Mouse (Mus musculus): ENCODE data around the gene Tcte2. TPM values are rescaled to one million over a fixed set of nuclear protein-coding genes. Genes with fewer than 3 reads are reported as not detected.

Gene Tcte2
- polyA plus RNA-seq, 1 experiment, result 5.1 TPM

DNA sequence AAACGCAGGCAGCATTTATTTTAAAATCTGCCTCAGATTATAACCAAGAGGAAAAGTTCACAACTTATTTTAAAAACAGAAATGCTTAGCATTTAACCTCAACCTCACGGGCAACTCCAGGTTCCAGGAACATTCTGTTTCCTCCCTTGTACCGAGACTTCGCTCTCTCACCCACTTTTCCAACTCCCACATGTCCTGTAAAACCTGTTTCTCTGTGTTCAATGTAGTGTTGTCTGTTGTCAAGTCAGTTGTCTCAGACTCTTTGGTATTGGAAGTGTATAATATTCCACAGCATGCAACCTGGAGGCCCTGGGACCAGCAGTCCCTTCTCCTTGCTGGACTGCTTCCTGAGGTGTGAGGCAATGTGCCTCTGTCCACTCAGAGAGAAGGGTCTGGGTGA is 47.5 kb downstream of the Tcte2 start:
- peak overlapping the region; percentile 46 for H3K27ac ChIP-seq (ENCODE audit: insufficient read depth, low read depth, low read length)
- TF ChIP-seq POLR2A (IDR thresholded peaks at IDR 0.05; ENCODE audit: low read depth, low read length), result no peak
- no peak overlapping the region for H3K4me3 ChIP-seq (ENCODE audit: insufficient read depth, low read depth, low read length)
- H3K36me3 ChIP-seq (ENCODE audit: control insufficient read depth, insufficient read depth, low read length), result no peaks in the 10 kb centered on the region
- WGBS, result 57% methylated on average over 4 of the region's 4 CpGs
- DNase-seq, result no peak
- peaks cover 9% of the 10 kb centered on the region; the same call in 1 of the 2 replicates for H3K4me1 ChIP-seq (ENCODE audit: control insufficient read depth, insufficient read depth, low read length)
- no peaks in the 10 kb centered on the region for H3K27me3 ChIP-seq (replicated peaks; ENCODE audit: control insufficient read depth, insufficient read depth, low read length)

DNA sequence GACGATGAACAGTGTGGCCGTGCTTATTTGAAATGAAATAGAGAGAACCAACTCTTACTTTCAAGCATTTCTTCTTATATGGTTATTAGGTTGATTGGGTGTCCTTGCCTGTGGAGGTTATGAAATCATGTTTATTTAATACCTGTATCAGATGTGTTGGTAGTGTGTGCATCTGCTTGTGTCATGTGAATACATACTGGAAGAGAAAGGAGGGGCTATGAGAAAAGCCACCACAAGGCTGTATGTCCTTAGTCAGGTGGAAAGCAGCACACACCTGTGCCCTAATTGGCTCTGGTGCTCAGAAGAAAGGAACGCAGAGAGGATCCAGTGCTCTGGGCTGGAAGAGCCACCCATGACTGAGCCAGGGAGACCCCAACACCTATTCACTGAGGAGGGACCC is 49.1 kb downstream of the Tcte2 start:
- H3K27me3 ChIP-seq (replicated peaks; ENCODE audit: control insufficient read depth, insufficient read depth, low read length), result no peaks in the 10 kb centered on the region
- peaks cover 9% of the 10 kb centered on the region; the same call in 1 of the 2 replicates for H3K4me1 ChIP-seq (ENCODE audit: control insufficient read depth, insufficient read depth, low read length)
- 91% methylated on average over 3 of the region's 3 CpGs for WGBS
- DNase-seq, result no peak
- H3K4me3 ChIP-seq (ENCODE audit: insufficient read depth, low read depth, low read length), result no peak overlapping the region
- no peak overlapping the region for H3K27ac ChIP-seq (ENCODE audit: insufficient read depth, low read depth, low read length)
- no peaks in the 10 kb centered on the region for H3K36me3 ChIP-seq (ENCODE audit: control insufficient read depth, insufficient read depth, low read length)
- TF ChIP-seq CTCF (conservative IDR thresholded peaks at IDR 0.05; ENCODE audit: insufficient read depth, insufficient read length, low read depth, low read length) (no peak), POLR2A (IDR thresholded peaks at IDR 0.05; ENCODE audit: low read depth, low read length) (no peak)

DNA sequence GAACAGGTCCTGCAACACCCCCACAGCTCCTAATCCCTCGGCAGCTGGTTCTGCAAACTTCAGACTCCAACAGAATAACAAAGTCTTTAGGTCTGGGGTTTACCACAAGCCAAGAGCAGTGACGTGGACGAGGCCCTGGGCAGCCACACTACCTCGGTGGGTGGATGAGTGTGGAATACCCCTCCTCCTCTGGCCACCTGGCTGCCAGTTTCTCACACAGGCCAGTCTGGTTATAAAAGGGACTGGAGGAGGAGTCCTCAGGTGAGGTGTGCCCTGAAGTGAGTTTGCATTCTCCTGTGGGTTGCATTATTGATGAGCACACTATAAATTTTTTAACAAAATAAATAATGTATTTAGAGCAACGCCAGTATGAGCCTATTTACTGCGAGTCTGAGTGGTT is 49.5 kb downstream of the Tcte2 start:
- H3K27ac ChIP-seq (ENCODE audit: insufficient read depth, low read depth, low read length), result no peak overlapping the region
- H3K4me1 ChIP-seq (ENCODE audit: control insufficient read depth, insufficient read depth, low read length), result peaks cover 9% of the 10 kb centered on the region; the same call in 1 of the 2 replicates
- H3K4me3 ChIP-seq (ENCODE audit: insufficient read depth, low read depth, low read length), result no peak overlapping the region
- H3K27me3 ChIP-seq (replicated peaks; ENCODE audit: control insufficient read depth, insufficient read depth, low read length), result no peaks in the 10 kb centered on the region
- DNase-seq, result no peak
- no peaks in the 10 kb centered on the region for H3K36me3 ChIP-seq (ENCODE audit: control insufficient read depth, insufficient read depth, low read length)
- TF ChIP-seq CTCF (conservative IDR thresholded peaks at IDR 0.05; ENCODE audit: insufficient read depth, insufficient read length, low read depth, low read length) (no peak), POLR2A (IDR thresholded peaks at IDR 0.05; ENCODE audit: low read depth, low read length) (no peak)
- WGBS, result 86% methylated on average over 6 of the region's 6 CpGs

DNA sequence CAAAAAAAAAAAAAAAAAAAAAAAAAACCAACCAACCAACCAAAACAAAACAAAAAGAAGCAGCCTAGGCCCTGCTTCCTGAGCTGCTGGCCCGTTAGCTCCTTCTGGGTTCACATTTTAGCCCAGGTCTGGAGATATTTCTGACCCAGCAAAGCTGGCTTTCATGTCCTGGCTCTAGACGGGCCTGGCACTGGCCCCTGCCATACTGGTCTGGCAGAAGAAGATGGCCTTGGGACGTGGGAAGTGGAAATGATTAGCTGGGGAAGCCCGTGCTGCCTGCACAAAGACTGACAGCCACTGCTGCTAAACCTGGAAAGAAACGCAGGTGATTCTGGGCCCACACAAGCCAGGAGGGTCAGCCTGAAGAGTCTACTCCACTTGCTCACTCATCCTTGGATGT is 50.5 kb downstream of the Tcte2 start:
- no peak for DNase-seq
- no peaks in the 10 kb centered on the region for H3K27me3 ChIP-seq (replicated peaks; ENCODE audit: control insufficient read depth, insufficient read depth, low read length)
- no peaks in the 10 kb centered on the region for H3K36me3 ChIP-seq (ENCODE audit: control insufficient read depth, insufficient read depth, low read length)
- WGBS, result 77% methylated on average over 5 of the region's 5 CpGs
- H3K27ac ChIP-seq (ENCODE audit: insufficient read depth, low read depth, low read length), result no peak overlapping the region
- no peak for TF ChIP-seq POLR2A (IDR thresholded peaks at IDR 0.05; ENCODE audit: low read depth, low read length)
- no peak for TF ChIP-seq CTCF (conservative IDR thresholded peaks at IDR 0.05; ENCODE audit: insufficient read depth, insufficient read length, low read depth, low read length)
- H3K4me1 ChIP-seq (ENCODE audit: control insufficient read depth, insufficient read depth, low read length), result peaks cover 9% of the 10 kb centered on the region; the same call in 1 of the 2 replicates
- H3K4me3 ChIP-seq (ENCODE audit: insufficient read depth, low read depth, low read length), result no peak overlapping the region

DNA sequence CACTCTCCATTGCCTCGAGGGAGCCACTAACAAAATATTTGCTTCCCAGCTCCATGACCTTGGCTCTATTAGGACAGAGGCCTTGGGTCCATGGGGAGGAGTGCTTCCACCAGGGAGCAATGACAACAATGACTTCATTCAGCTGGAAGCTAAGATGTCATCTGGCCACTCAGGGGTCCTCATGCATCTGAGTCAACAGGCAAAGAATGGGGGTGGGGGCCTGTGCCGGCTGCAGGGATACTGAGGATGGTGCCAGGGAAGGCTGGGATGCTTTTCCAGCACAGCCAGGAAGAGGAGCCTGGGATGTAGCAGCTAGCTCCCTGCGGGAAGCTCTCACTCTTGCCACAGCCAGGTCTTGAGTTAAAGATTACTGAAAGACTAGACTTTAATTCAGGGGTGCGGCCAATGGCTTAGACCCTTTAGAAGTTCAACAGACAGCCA is 56.1 kb downstream of the Tcte2 start:
- no peak overlapping the region for H3K27ac ChIP-seq (ENCODE audit: insufficient read depth, low read depth, low read length)

DNA sequence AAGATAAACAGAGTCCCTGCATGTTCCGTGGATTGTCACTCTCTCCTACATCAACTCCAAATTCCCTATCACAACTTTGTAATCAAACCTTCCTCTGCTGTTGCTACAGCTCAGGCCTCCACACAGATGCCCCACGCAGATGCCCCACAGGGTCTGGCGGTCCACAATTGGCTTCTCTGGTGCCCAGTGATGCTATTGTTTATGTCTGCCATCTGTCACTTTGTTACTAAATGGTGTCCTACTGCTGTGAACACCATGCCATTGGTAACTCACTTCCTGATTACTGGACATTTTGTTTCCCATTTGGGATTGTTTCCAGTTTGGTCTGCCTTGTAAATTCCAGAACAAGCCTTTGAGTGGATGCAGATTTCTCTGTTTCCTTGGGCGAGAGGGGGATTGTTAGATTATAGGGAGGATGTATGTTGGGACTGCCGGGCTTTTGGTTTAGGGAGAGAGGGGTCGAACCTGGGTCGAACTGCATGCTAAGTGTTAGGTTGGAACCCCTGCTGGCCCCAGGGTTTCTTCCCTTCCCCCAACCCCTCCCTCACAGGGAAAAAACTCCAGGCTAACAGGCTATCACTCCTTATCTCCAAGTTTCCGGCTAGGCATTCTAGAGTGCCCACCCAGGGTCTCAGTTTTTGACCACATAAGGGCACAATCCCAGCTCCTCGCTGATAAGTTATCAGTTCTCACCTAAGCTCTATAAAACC is 57.9 kb downstream of the Tcte2 start:
- no peaks in the 10 kb centered on the region for H3K27me3 ChIP-seq (replicated peaks; ENCODE audit: control insufficient read depth, insufficient read depth, low read length)
- H3K27ac ChIP-seq (ENCODE audit: insufficient read depth, low read depth, low read length), result no peak overlapping the region
- WGBS, result 78% methylated on average over 9 of the region's 9 CpGs
- H3K4me1 ChIP-seq (ENCODE audit: control insufficient read depth, insufficient read depth, low read length), result peaks cover 12% of the 10 kb centered on the region
- H3K4me3 ChIP-seq (ENCODE audit: insufficient read depth, low read depth, low read length), result no peak overlapping the region
- no peaks in the 10 kb centered on the region for H3K36me3 ChIP-seq (ENCODE audit: control insufficient read depth, insufficient read depth, low read length)
- no peak for DNase-seq
- TF ChIP-seq CTCF (conservative IDR thresholded peaks at IDR 0.05; ENCODE audit: insufficient read depth, insufficient read length, low read depth, low read length) (no peak), POLR2A (IDR thresholded peaks at IDR 0.05; ENCODE audit: low read depth, low read length) (no peak)

More for the DNA sequence above, 56.1 kb downstream of the Tcte2 start:
- Histone ChIP-seq H3K27me3 (replicated peaks; ENCODE audit: control insufficient read depth, insufficient read depth, low read length) (no peaks in the 10 kb centered on the region), H3K4me1 (ENCODE audit: control insufficient read depth, insufficient read depth, low read length) (peaks cover 3% of the 10 kb centered on the region; the same call in 1 of the 2 replicates), H3K36me3 (ENCODE audit: control insufficient read depth, insufficient read depth, low read length) (no peaks in the 10 kb centered on the region), H3K4me3 (ENCODE audit: insufficient read depth, low read depth, low read length) (no peak overlapping the region)
- WGBS, result 27% methylated on average over 4 of the region's 4 CpGs
- TF ChIP-seq CTCF (conservative IDR thresholded peaks at IDR 0.05; ENCODE audit: insufficient read depth, insufficient read length, low read depth, low read length), result no peak
- no peak for TF ChIP-seq POLR2A (IDR thresholded peaks at IDR 0.05; ENCODE audit: low read depth, low read length)
- DNase-seq, result peak; percentile 74

DNA sequence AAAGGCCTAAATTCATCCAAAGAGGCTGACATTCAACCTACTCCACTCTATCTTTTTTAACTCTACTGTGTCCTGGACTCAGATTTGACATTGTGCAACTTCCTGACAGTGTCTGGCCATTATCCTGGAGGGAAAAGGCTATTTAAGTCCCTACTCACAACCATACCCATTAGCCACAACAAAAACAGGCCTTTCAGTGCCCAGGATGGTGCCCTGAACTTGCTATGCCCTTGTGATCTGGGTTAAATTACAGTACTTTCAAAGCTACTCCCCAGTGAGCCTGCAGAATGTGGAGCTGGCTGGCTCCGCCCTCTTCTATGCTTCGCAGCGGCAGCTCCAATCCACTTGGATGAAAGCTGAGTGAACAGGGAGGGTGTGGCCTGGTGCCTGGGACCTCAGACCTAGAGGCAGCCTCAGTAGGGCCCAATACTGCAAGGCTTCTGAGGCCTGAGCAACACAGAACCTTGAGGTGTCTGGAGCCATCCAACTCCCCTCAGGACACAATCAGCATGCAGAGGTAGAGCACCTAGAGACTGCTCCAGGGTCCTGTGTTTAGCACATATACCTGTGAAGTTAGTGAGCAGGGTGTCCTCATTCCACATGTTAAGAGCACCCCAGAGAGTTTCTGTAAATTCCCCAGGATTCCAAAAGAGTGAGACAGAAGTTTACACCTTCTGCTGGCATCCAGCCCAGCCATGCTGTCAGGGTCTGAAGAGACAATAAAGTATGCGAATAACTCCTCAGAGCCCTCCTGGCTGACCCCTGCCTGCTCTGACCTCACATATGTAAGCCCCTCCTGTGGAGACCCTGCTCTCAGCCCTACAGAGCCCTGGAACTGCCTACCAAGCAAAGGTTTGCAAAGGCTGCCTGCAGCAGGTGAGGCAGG is 61.3 kb downstream of the Tcte2 start:
- H3K4me3 ChIP-seq (ENCODE audit: insufficient read depth, low read depth, low read length), result no peak overlapping the region
- DNase-seq, result peak; percentile 84
- H3K27me3 ChIP-seq (replicated peaks; ENCODE audit: control insufficient read depth, insufficient read depth, low read length), result no peaks in the 10 kb centered on the region
- WGBS, result 28% methylated on average over 4 of the region's 4 CpGs
- H3K4me1 ChIP-seq (ENCODE audit: control insufficient read depth, insufficient read depth, low read length), result peaks cover 12% of the 10 kb centered on the region
- TF ChIP-seq POLR2A (IDR thresholded peaks at IDR 0.05; ENCODE audit: low read depth, low read length) (no peak), CTCF (conservative IDR thresholded peaks at IDR 0.05; ENCODE audit: insufficient read depth, insufficient read length, low read depth, low read length) (no peak)
- H3K27ac ChIP-seq (ENCODE audit: insufficient read depth, low read depth, low read length), result peak overlapping the region; percentile 66
- no peaks in the 10 kb centered on the region for H3K36me3 ChIP-seq (ENCODE audit: control insufficient read depth, insufficient read depth, low read length)
